Mouse (Mus musculus): ENCODE results near the gene Zdhhc22.

- no peak for TF ChIP-seq POLR2A (IDR thresholded peaks at IDR 0.05; ENCODE audit: insufficient read length, low read depth)
- TF ChIP-seq USF1 (IDR thresholded peaks at IDR 0.05; ENCODE audit: low read depth), result no peak
- no peak for TF ChIP-seq POLR2AphosphoS2 (IDR thresholded peaks at IDR 0.05; ENCODE audit: insufficient read length, low read depth)
- TF ChIP-seq TCF12 (IDR thresholded peaks at IDR 0.05; ENCODE audit: insufficient read depth, poor library complexity, severe bottlenecking), result no peak
- TF ChIP-seq MAX (IDR thresholded peaks at IDR 0.05; ENCODE audit: low read depth), result no peak
- no peak for TF ChIP-seq MYOD1 (IDR thresholded peaks at IDR 0.05; ENCODE audit: control insufficient read depth in 1 of 3, insufficient read length in 2 of 3, low read depth in 2 of 3)
- TF ChIP-seq REST (IDR thresholded peaks at IDR 0.05; ENCODE audit: insufficient read depth, insufficient read length), result no peak
- TF ChIP-seq E2F4 (IDR thresholded peaks at IDR 0.05; ENCODE audit: insufficient read depth), result no peak
- TF ChIP-seq SRF (IDR thresholded peaks at IDR 0.05; ENCODE audit: control insufficient read depth, insufficient read length, low read depth), result no peak
- no peak for TF ChIP-seq MYOG (IDR thresholded peaks at IDR 0.05; ENCODE audit: control insufficient read depth in 1 of 3, insufficient read depth in 1 of 3, insufficient read length in 2 of 3, low read depth in 2 of 3)
Observed at GRCm38 (mm10) chr12:86988227-86988626, 2.0 kb downstream of the Zdhhc22 start.
